Mouse (Mus musculus): ENCODE measurements at regions not wholly inside any gene's neighbourhood (a gene's known extent, or its start where the extent isn't known, plus 50 kb on each side); places are given as distances from the start of the nearest gene placed in this dataset.

DNA sequence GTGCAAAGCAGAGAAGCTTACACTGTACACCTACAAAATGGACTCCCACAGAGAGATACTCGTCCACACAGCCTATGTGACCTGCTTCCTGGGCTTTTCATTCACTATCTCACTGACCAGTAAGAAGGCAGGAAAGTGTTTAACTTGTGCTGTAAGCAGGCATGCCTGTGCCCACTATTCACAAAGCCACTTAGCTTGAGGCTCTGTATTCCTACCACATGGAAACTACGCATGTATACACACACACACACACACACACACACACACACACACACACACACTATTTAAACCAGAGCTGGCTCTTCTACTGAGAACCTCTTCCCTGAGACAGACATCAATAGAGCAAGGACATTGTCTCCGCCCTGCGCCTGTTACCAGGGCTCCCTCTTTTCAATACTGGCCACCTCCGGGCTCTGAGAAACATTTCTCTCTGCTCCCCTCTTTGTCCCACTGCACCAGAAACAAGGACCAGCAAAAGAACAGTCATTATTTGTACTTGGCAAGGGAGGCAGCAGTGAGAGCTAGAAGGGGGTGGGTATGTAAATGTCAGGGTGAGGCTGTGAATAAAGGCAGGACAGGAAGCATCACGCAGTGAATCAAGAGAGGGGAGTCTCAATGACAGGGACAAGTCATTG lies 400.2 kb upstream of the Spred2 start:
- TF ChIP-seq CTCF (IDR thresholded peaks at IDR 0.05; ENCODE audit: borderline replicate concordance, extremely low read depth, insufficient read depth, insufficient read length) (no peak), POLR2A (IDR thresholded peaks at IDR 0.05; ENCODE audit: borderline replicate concordance, extremely low read depth, insufficient read depth, insufficient read length, poor library complexity, severe bottlenecking) (no peak)

Measured in brain, embryonic 14.5 days (tissue).